Mouse (Mus musculus) CH12.LX (cell line): ENCODE measurements around the gene Cd37. TPM values are rescaled to one million over a fixed set of nuclear protein-coding genes. Genes with fewer than 3 reads are reported as not detected.

ENCODE experiments used
- DNase-seq: peaks from one replicate; pipeline ENCODE4 v3.0.0-alpha.2; 2013; ENCODE audit errors: extremely low read depth
- H3K27ac ChIP-seq: 2 replicates; pipeline ENCODE4 v1.5.1; 2012; ENCODE audit warnings: low read depth, mild to moderate bottlenecking, control low read depth, moderate library complexity; ENCODE audit not compliant: insufficient read depth
- H3K27me3 ChIP-seq: replicated peaks from 2 replicates; pipeline ENCODE3; 2012; ENCODE audit warnings: inconsistent platforms
- H3K36me3 ChIP-seq, 2 experiments: replicated peaks in 1 of 2; 2 replicates each; pipeline versions ENCODE3 to v1.6.1; 2012; ENCODE audit warnings: inconsistent platforms in 1 of 2, low read length in 1 of 2, mild to moderate bottlenecking in 1 of 2, mixed read lengths in 1 of 2, moderate library complexity in 1 of 2; ENCODE audit not compliant: control insufficient read depth in 1 of 2, insufficient read depth in 1 of 2
- H3K4me1 ChIP-seq, 2 experiments: 2 replicates each; pipeline ENCODE4 v1.6.1; 2012; ENCODE audit warnings: inconsistent platforms in 1 of 2, moderate library complexity in 1 of 2; ENCODE audit not compliant: insufficient read depth in 2 of 2, control insufficient read depth in 1 of 2
- H3K4me2 ChIP-seq: 2 replicates; pipeline ENCODE4 v1.6.1; 2012; ENCODE audit warnings: low read depth, mild to moderate bottlenecking, control low read depth; ENCODE audit not compliant: poor library complexity, insufficient read depth, severe bottlenecking
- H3K4me3 ChIP-seq, 3 experiments: fragments of 150-350 bp in 1 of 3; sonication (generic) in 1 of 3; replicated peaks in 1 of 3; 2 replicates each; pipeline versions ENCODE3 to v1.5.1; 2011 to 2012; ENCODE audit warnings: low read depth in 2 of 3, low read length in 2 of 3, mild to moderate bottlenecking in 2 of 3, moderate library complexity in 2 of 3, control low read depth in 1 of 3, improper control_type of control experiment in 1 of 3, inconsistent platforms in 1 of 3, mixed read lengths in 1 of 3; ENCODE audit not compliant: poor library complexity in 1 of 3
- H3K79me2 ChIP-seq: replicated peaks from 2 replicates; pipeline ENCODE4 v1.6.1; 2012; ENCODE audit warnings: mild to moderate bottlenecking, moderate library complexity; ENCODE audit not compliant: control insufficient read depth, poor library complexity, insufficient read depth, severe bottlenecking; ENCODE audit errors: extremely low read depth
- H3K9ac ChIP-seq: 2 replicates; pipeline ENCODE4 v1.6.1; 2012; ENCODE audit warnings: low read depth, mild to moderate bottlenecking, control low read depth, moderate library complexity; ENCODE audit not compliant: insufficient read depth
- H3K9me3 ChIP-seq: replicated peaks from 2 replicates; pipeline ENCODE3; 2012; ENCODE audit warnings: low read length, inconsistent platforms, mixed read lengths
- BHLHE40 ChIP-seq: IDR thresholded peaks from 2 replicates; pipeline ENCODE4 v1.6.1; 2011; ENCODE audit warnings: mild to moderate bottlenecking, low read depth, low read length, improper control_type of control experiment
- CHD2 ChIP-seq: IDR thresholded peaks from 2 replicates; pipeline ENCODE4 v1.6.1; 2011; ENCODE audit warnings: low read length, improper control_type of control experiment
- CTCF ChIP-seq, 2 experiments: IDR thresholded peaks in 1 of 2; conservative IDR thresholded peaks in 1 of 2; 2 replicates each; pipeline ENCODE4 v1.5.1; 2011 to 2012; ENCODE audit warnings: low read depth in 2 of 2, low read length in 2 of 2, improper control_type of control experiment in 1 of 2, inconsistent platforms in 1 of 2, mild to moderate bottlenecking in 1 of 2, moderate library complexity in 1 of 2
- E2F4 ChIP-seq: IDR thresholded peaks from 2 replicates; pipeline ENCODE4 v1.6.1; 2011; ENCODE audit warnings: low read depth, low read length, improper control_type of control experiment; ENCODE audit not compliant: insufficient replicate concordance
- ELF1 ChIP-seq: IDR thresholded peaks from 2 replicates; pipeline ENCODE4 v1.6.1; 2014; ENCODE audit warnings: low read depth, mild to moderate bottlenecking, inconsistent platforms, low read length, improper control_type of control experiment
- ETS1 ChIP-seq: conservative IDR thresholded peaks from 2 replicates; pipeline ENCODE4 v1.6.1; 2012; ENCODE audit warnings: low read depth, mild to moderate bottlenecking, inconsistent platforms, low read length, improper control_type of control experiment, moderate library complexity
- HCFC1 ChIP-seq: IDR thresholded peaks from 2 replicates; pipeline ENCODE4 v1.6.1; 2012; ENCODE audit warnings: low read depth, mild to moderate bottlenecking, inconsistent platforms, low read length, improper control_type of control experiment
- IRF4 ChIP-seq: IDR thresholded peaks from 2 replicates; pipeline ENCODE4 v1.6.1; 2014; ENCODE audit warnings: low read depth, mild to moderate bottlenecking, inconsistent platforms, low read length, improper control_type of control experiment
- JUND ChIP-seq: conservative IDR thresholded peaks from 2 replicates; pipeline ENCODE4 v1.6.1; 2011; ENCODE audit warnings: low read depth, low read length, improper control_type of control experiment
- KAT2A ChIP-seq: IDR thresholded peaks from 2 replicates; pipeline ENCODE4 v1.6.1; 2012; ENCODE audit warnings: low read length, improper control_type of control experiment, inconsistent platforms; ENCODE audit not compliant: insufficient replicate concordance
- MAFK ChIP-seq: IDR thresholded peaks from 2 replicates; pipeline ENCODE4 v1.6.1; 2011; ENCODE audit warnings: low read length, improper control_type of control experiment; ENCODE audit not compliant: insufficient replicate concordance
- MAX ChIP-seq: IDR thresholded peaks from 2 replicates; pipeline ENCODE4 v1.6.1; 2011; ENCODE audit warnings: low read length, improper control_type of control experiment
- MAZ ChIP-seq: IDR thresholded peaks from 2 replicates; pipeline ENCODE4 v1.6.1; 2012; ENCODE audit warnings: low read depth, mild to moderate bottlenecking, inconsistent platforms, low read length, improper control_type of control experiment, moderate library complexity
- MEF2A ChIP-seq: IDR thresholded peaks from 2 replicates; pipeline ENCODE4 v1.6.1; 2014; ENCODE audit warnings: low read depth, mild to moderate bottlenecking, inconsistent platforms, low read length, improper control_type of control experiment, borderline replicate concordance
- MYC ChIP-seq: IDR thresholded peaks from 2 replicates; pipeline ENCODE4 v1.6.1; 2011; ENCODE audit warnings: low read depth, mild to moderate bottlenecking, improper control_type of control experiment, low read length
- NELFE ChIP-seq: IDR thresholded peaks from 2 replicates; pipeline ENCODE4 v1.6.1; 2011; ENCODE audit warnings: low read depth, low read length, improper control_type of control experiment
- POLR2AphosphoS2 ChIP-seq: IDR thresholded peaks from 2 replicates; pipeline ENCODE4 v1.6.1; 2011; ENCODE audit warnings: low read depth, low read length, improper control_type of control experiment
- RAD21 ChIP-seq: IDR thresholded peaks from 2 replicates; pipeline ENCODE4 v1.6.1; 2011; ENCODE audit warnings: low read depth, mild to moderate bottlenecking, low read length, improper control_type of control experiment, moderate library complexity
- RCOR1 ChIP-seq: conservative IDR thresholded peaks from 2 replicates; pipeline ENCODE4 v1.6.1; 2012; ENCODE audit warnings: low read depth, mild to moderate bottlenecking, inconsistent platforms, low read length, improper control_type of control experiment
- SMC3 ChIP-seq: IDR thresholded peaks from 2 replicates; pipeline ENCODE4 v1.6.1; 2011; ENCODE audit warnings: low read depth, low read length, improper control_type of control experiment
- TBP ChIP-seq: conservative IDR thresholded peaks from 2 replicates; pipeline ENCODE4 v1.6.1; 2011; ENCODE audit warnings: low read depth, low read length, improper control_type of control experiment
- TCF12 ChIP-seq: IDR thresholded peaks from 2 replicates; pipeline ENCODE4 v1.6.1; 2014; ENCODE audit warnings: low read depth, mild to moderate bottlenecking, inconsistent platforms, low read length, improper control_type of control experiment
- UBTF ChIP-seq: IDR thresholded peaks from 2 replicates; pipeline ENCODE4 v1.6.1; 2012; ENCODE audit warnings: low read depth, mild to moderate bottlenecking, inconsistent platforms, low read length, improper control_type of control experiment, moderate library complexity
- USF1 ChIP-seq: IDR thresholded peaks from 2 replicates; pipeline ENCODE4 v1.6.1; 2014; ENCODE audit warnings: low read depth, mild to moderate bottlenecking, inconsistent platforms, low read length, improper control_type of control experiment
- USF2 ChIP-seq: conservative IDR thresholded peaks from 2 replicates; pipeline ENCODE4 v1.6.1; 2011; ENCODE audit warnings: low read depth, low read length, improper control_type of control experiment
- ZC3H11A ChIP-seq: IDR thresholded peaks from 2 replicates; pipeline ENCODE4 v1.6.1; 2012; ENCODE audit warnings: low read depth, mild to moderate bottlenecking, inconsistent platforms, low read length, improper control_type of control experiment
- ZKSCAN1 ChIP-seq: IDR thresholded peaks from 2 replicates; pipeline ENCODE4 v1.6.1; 2012; ENCODE audit warnings: low read depth, inconsistent platforms, low read length, improper control_type of control experiment, borderline replicate concordance
- ZMIZ1 ChIP-seq: IDR thresholded peaks from 2 replicates; pipeline ENCODE4 v1.6.1; 2012; ENCODE audit warnings: low read depth, mild to moderate bottlenecking, inconsistent platforms, low read length, improper control_type of control experiment
- ZNF384 ChIP-seq: IDR thresholded peaks from 2 replicates; pipeline ENCODE4 v1.6.1; 2012; ENCODE audit warnings: low read depth, low read length, improper control_type of control experiment, inconsistent platforms
- dilution Hi-C: fragments of 300-500 bp; cut with MboI; formaldehyde crosslinking; loops from 2 replicates; pipeline ENCODE4 v1.14.3; 2020; ENCODE audit warnings: low sequenced_read_pairs; ENCODE audit not compliant: extremely low pct_unique_long_range_greater_than_20kb, extremely low pct_ligation_motif_present
- in situ Hi-C: fragments of 300-500 bp; cut with MboI; formaldehyde crosslinking; loops from 3 replicates; pipeline ENCODE4 v1.14.3; 2019; ENCODE audit warnings: low sequenced_read_pairs, low pct_ligation_motif_present, low pct_unique_long_range_greater_than_20kb, mixed read lengths
- polyA plus RNA-seq: library from polyadenylated mRNA; unstranded; fragments of >175 nt; gene quantifications from 2 replicates; pipeline ENCODE4 v1.2.1, GENCODE M21; 2012; ENCODE audit warnings: low read depth; ENCODE audit not compliant: insufficient read length
- total RNA-seq, 2 experiments: library from RNA; depleted of rRNA; stranded (reverse); fragments of 300-350 nt in 1 of 2; fragments of >200 nt in 1 of 2; gene quantifications; 2 replicates each; pipeline ENCODE4 v1.2.3; 2012 to 2014

Cd37 gene
- total and polyA plus RNA-seq, 3 experiments = 73.8 to 437 (median 91.1) TPM

- TF ChIP-seq USF2 (no peak), ZC3H11A (no peak), ELF1 (no peak), SMC3 (no peak), MAFK (no peak), POLR2AphosphoS2 (no peak), NELFE (no peak), TBP (no peak), MAX (no peak), RCOR1 (no peak), IRF4 (no peak), CHD2 (no peak), HCFC1 (no peak), MEF2A (no peak), ETS1 (no peak), CTCF (conservative IDR thresholded peaks at IDR 0.05 in 1 of 2, IDR thresholded peaks at IDR 0.05 in 1 of 2; ENCODE audit: low read depth in 2 of 2, low read length in 2 of 2) (no peak), MAZ (no peak), UBTF (no peak), E2F4 (no peak), TCF12 (no peak)
- Histone ChIP-seq H3K27me3 (peaks cover 87% of the 10 kb centered on the region), H3K27ac (no peak overlapping the region), H3K9ac (no peak overlapping the region), H3K4me1 (peaks cover 0 to 20% of the 10 kb centered on the region in 2 experiments; a peak in 3 of 4 replicates), H3K36me3 (no peaks in the 10 kb centered on the region), H3K4me2 (no peak overlapping the region), H3K9me3 (no peaks in the 10 kb centered on the region), H3K79me2 (no peaks in the 10 kb centered on the region), H3K4me3 (no peak overlapping the region)
- in situ Hi-C loops (no loop called here), dilution Hi-C loops (no loop called here)
- DNase-seq = no peak
These were observed 47.0 kb downstream of the Cd37 start for GRCm38 (mm10) chr7:45191803-45192363.

GRCm38 (mm10) chr7:45191161-45191560, 47.8 kb downstream of the Cd37 start:
- H3K36me3 ChIP-seq = no peaks in the 10 kb centered on the region
- dilution Hi-C loops = no loop called here
- no peak for DNase-seq
- H3K9ac ChIP-seq = no peak overlapping the region
- H3K4me3 ChIP-seq = no peak overlapping the region
- H3K4me1 ChIP-seq = peaks cover 0 to 20% of the 10 kb centered on the region in 2 experiments; a peak in 3 of 4 replicates
- no peaks in the 10 kb centered on the region for H3K79me2 ChIP-seq
- H3K27ac ChIP-seq = no peak overlapping the region
- H3K9me3 ChIP-seq = no peaks in the 10 kb centered on the region
- no peak overlapping the region for H3K4me2 ChIP-seq
- peaks cover 88% of the 10 kb centered on the region for H3K27me3 ChIP-seq
- TF ChIP-seq KAT2A (no peak), JUND (no peak), TBP (no peak), SMC3 (no peak), MYC (no peak), E2F4 (no peak), ZNF384 (no peak), POLR2AphosphoS2 (no peak), ZKSCAN1 (no peak), TCF12 (no peak), MAFK (no peak), BHLHE40 (no peak), USF2 (no peak), MEF2A (no peak), UBTF (no peak), IRF4 (no peak), RAD21 (no peak), MAZ (no peak), USF1 (no peak), ZMIZ1 (no peak)
- in situ Hi-C loops = no loop called here
